Mouse (Mus musculus): ENCODE measurements around the gene Gm20388.

GRCm38 (mm10) chr8:122669370-122669769 lies 2758.7 kb downstream of the Gm20388 start:
- TF ChIP-seq MAFK (IDR thresholded peaks at IDR 0.05; ENCODE audit: insufficient read depth, low read depth, low read length) (no peak), CHD2 (IDR thresholded peaks at IDR 0.05; ENCODE audit: low read depth, low read length) (no peak), HCFC1 (IDR thresholded peaks at IDR 0.05; ENCODE audit: borderline replicate concordance, insufficient read depth, low read length) (no peak)
